Mouse (Mus musculus) frontal cortex, adult 2 months (tissue): ENCODE measurements around the gene Tmem233. TPM values are rescaled to one million over a fixed set of nuclear protein-coding genes. Genes with fewer than 3 reads are reported as not detected.
A peak's percentile ranks its signal among the peaks of the same experiment; 100 is the strongest.

Experiments
- DNase-seq, 2 experiments: peaks; one replicate each; pipeline ENCODE4 v3.0.0; 2022; ENCODE audit warnings: low spot score in 1 of 2; ENCODE audit errors: extremely low spot score in 1 of 2
- polyA plus RNA-seq: library from polyadenylated mRNA; depleted of rRNA; stranded (reverse); fragments of >200 nt; gene quantifications from 2 replicates; pipeline ENCODE4 v1.2.3, GENCODE M21; 2012; rRNA removed

The Tmem233 gene
- polyA plus RNA-seq, 1 experiment: not detected

GRCm38 (mm10) chr5:116007723-116008122 is 75.3 kb downstream of the Tmem233 start:
- no peak for DNase-seq

DNA sequence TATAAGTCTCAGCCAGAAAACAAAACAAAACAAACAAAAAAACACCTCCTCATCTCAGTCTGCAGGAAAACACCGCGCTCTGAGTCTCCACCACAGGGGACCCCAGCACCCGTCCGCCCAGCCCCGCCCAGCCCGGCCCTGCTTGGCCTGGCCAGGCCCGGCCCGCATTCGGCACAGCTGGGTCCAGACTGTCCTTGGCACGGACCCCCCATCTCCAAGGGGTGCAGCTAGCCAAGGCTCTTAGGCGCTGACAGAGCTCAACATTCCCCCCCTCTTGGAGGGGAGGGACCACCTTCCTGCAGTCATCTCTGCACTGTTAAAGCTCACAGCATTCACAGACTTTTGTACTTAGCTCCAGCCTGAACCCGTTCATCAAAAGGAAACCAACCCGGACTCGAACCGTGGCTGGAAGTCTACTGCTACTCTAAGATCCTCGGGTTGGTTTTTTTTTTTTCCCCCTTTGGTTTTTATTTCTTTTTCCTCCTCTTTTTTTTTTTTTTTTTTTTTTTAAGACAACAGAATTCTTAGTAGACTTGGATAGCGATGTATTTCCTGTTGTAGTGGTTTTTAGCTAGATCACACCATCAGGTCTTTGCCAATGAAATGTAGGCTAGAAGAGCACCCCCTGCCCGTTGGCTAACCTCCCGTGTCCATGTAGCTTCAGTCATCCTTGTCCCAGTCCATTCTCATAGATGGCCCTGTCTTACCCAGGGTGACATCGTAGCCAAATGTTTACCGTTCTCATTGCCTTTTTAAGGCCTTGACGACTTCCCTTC is 76.5 kb downstream of the Tmem233 start:
- no peak for DNase-seq

DNA sequence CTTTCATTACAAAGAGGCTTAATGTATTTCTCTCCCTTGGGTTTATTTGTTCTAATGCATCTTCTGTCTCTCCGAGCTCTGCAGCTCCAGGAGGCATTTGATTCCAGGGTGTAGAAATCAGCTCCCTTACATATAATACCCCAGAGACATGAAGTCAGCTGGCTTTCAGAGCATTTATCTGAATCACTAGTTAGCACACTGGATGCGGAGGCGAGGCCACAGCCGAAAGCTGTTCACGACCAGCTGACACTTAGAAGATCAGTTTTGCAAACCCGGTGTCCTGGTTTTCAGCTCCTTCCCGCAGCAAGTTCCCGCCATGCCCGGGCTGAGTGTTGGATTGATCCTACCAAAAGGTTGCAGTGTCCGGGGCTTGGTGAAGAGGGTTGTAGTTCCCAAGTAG is 78.8 kb downstream of the Tmem233 start:
- peak; percentile 35 to 66 for DNase-seq

DNA sequence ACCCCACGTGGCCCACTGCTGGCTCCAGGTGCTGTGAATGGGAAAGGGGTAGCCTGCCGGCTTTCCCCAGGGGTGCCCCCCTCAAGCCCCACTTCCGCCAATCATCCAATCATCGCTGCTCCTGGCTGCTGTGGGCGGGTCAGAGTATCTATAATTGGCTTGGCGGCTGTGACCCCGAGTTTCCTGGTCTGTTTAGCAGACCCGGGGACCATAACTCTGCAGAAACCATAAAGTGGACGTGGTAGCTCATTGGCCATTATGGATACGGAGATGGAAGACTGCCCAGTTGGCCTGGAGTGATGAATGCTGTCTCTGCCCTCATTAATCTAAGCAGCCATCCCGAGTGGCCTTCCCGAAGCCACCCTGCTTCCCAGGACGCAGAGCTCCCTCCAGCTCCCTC is 79.2 kb downstream of the Tmem233 start:
- DNase-seq: no peak

- no peak for DNase-seq
Measured at GRCm38 (mm10) chr5:116003154-116003553, 79.9 kb downstream of the Tmem233 start.

DNA sequence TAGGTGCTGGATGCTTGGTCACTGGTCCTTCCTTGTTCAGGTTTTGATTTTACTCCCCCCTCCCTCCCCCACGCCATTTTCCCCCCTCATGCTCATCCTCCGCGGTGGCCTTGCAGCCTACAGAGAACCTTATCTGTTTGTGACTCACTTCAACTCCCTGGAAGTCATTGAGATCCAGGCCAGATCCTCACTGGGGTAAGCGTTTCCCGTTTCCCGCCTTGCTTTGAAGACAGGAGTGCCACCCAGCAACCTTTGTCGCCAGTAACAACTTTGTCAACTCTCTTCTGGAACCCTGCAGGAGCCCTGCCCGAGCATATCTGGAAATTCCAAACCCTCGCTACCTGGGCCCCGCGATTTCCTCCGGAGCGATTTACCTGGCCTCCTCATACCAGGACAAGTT is 85.7 kb downstream of the Tmem233 start:
- DNase-seq: no peak

DNA sequence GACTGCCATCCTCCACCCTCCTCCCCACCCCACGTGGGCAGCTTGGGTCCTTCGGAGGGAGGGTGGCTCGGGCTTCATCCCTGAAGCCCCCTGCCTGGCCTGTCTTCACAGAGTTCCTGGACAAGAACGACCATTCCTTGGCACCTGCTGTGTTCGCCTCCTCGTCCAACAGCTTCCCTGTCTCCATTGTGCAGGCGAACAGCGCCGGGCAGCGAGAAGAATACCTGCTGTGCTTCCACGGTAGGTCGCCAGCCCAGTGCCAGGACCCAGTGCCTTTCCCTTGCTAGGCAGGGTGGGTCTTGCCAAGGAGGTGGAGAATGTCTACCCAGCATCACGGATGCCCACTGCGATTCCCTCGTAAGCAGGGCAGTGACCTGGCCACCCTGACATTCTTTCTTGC is 88.9 kb downstream of the Tmem233 start:
- DNase-seq: no peak

DNA sequence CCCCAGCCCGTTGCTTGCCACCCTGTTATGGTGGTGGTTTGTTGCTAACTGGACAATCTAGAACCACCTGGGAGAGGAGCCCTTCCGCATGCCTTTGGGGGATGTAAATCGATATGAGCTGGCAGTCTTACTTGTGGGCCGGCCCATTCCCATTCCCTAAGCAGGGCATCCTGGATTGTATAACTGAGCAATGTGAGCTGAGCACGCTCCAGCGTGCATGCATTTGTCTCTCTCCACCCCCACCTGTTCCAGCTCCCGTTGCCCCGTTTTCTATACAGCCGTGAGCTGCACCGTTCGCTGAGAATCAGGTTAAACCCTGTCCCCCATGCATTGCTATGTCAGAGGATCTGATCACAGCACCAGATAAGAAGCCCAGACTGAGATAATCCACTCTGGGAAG is 91.3 kb downstream of the Tmem233 start:
- no peak for DNase-seq

Other genes starting within 250 kb of the Tmem233 start
- 59.5 and 60.6 TPM in 2 replicates for gene Cit, start 238.0 kb downstream of the Tmem233 start, polyA plus RNA-seq
- 44.1 and 48.9 TPM in 2 replicates for gene Prkab1, start 58.7 kb downstream of the Tmem233 start, polyA plus RNA-seq
- 0.60 and 0.67 TPM in 2 replicates for gene Ccdc60, start 205.7 kb upstream of the Tmem233 start, polyA plus RNA-seq